Mouse (Mus musculus) adipocyte (in vitro differentiated cells): ENCODE measurements around the gene Gpc5.
"Not testable (repeated sequence)": the region's sequence is repeated elsewhere in the genome, so short reads cannot be mapped to it uniquely, and the experiment has no call there.

Experiments
- DNase-seq: peaks from one replicate; pipeline ENCODE4 v3.0.0-alpha.2; 2016; ENCODE audit warnings: low spot score

Gene Gpc5

GRCm38 (mm10) chr14:115092081-115092480 lies at the start of gene Gpc5:
Gpc5 (plus strand) TSS chr14:115092215.
- no peak for DNase-seq

GRCm38 (mm10) chr14:115042660-115043059 lies 49.4 kb upstream of the Gpc5 start:
- DNase-seq, result peak; percentile 42

- no peak for DNase-seq
Observed at GRCm38 (mm10) chr14:115044016-115044415, 48.0 kb upstream of the Gpc5 start.

GRCm38 (mm10) chr14:115045712-115046111 lies 46.3 kb upstream of the Gpc5 start:
- DNase-seq, result no peak

- DNase-seq, result no peak
Observed at GRCm38 (mm10) chr14:115047316-115047715, 44.7 kb upstream of the Gpc5 start.

GRCm38 (mm10) chr14:115047990-115048862 lies 43.8 kb upstream of the Gpc5 start:
- no peak for DNase-seq

GRCm38 (mm10) chr14:115048863-115049566 lies 43.0 kb upstream of the Gpc5 start:
- DNase-seq, result no peak

- DNase-seq, result no peak
Observed at GRCm38 (mm10) chr14:115049831-115050230, 42.2 kb upstream of the Gpc5 start.

GRCm38 (mm10) chr14:115051106-115051760 lies 40.8 kb upstream of the Gpc5 start:
- DNase-seq, result no peak

GRCm38 (mm10) chr14:115052371-115052770 lies 39.6 kb upstream of the Gpc5 start:
- no peak for DNase-seq

GRCm38 (mm10) chr14:115054252-115054651 lies 37.8 kb upstream of the Gpc5 start:
- DNase-seq, result no peak

GRCm38 (mm10) chr14:115057524-115057923 lies 34.5 kb upstream of the Gpc5 start:
- DNase-seq, result no peak

- not testable (repeated sequence) for DNase-seq
Observed at GRCm38 (mm10) chr14:115066164-115066563, 25.9 kb upstream of the Gpc5 start.

- peak; percentile 44 for DNase-seq
Observed at GRCm38 (mm10) chr14:115070534-115070933, 21.5 kb upstream of the Gpc5 start.

- no peak for DNase-seq
Observed at GRCm38 (mm10) chr14:115077340-115077739, 14.7 kb upstream of the Gpc5 start.

GRCm38 (mm10) chr14:115078064-115078463 lies 14.0 kb upstream of the Gpc5 start:
- no peak for DNase-seq

- DNase-seq, result no peak
Observed at GRCm38 (mm10) chr14:115081728-115082502, 10.1 kb upstream of the Gpc5 start.

- no peak for DNase-seq
Observed at GRCm38 (mm10) chr14:115090516-115090915, 1.5 kb upstream of the Gpc5 start.

GRCm38 (mm10) chr14:115092510-115092909 lies 495 bp downstream of the Gpc5 start:
- DNase-seq, result no peak

- no peak for DNase-seq
Observed at GRCm38 (mm10) chr14:115092952-115093351, 937 bp downstream of the Gpc5 start.

GRCm38 (mm10) chr14:115100617-115101299 lies 8.7 kb downstream of the Gpc5 start:
- DNase-seq, result no peak
